Comparison of ENCODE assay signal across 16 mouse cellular contexts in the genomic region with DNA sequence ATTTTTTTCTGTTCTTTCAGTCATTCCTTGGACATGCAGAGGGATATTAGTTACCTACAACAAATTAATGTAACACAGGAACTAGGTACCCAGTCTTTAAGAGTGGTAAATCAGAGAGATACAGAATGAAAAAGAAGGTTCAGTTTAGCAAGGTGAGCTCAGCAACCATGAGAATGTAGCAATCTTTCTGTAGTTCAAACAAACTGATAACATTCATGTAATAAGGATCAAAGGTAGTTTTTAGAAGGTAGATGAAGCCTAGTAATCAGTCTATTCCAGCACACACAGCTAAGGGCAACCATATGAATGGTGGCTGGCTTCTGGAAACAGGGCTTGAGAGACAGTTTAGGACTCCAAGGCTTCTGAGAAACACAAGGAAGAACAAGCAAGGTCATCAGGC.
"Had no signal": no experiment of that assay in that cellular context is flagged by ENCODE, and none has a peak within 500 bp of the region (broad histone marks: within the 10 kb centered on the region; RNA-seq: fewer than 3 reads in every experiment).

No protein-coding gene starts in this region.

- H3K4me1 ChIP-seq: neural tube, embryonic 13.5 days; neural tube, embryonic 15.5 days; stomach, embryonic 15.5 days had no signal

- H3K27ac ChIP-seq: neural tube, embryonic 13.5 days; neural tube, embryonic 15.5 days; stomach, embryonic 15.5 days; stomach, postnatal 0 days had no signal

- H3K4me2 ChIP-seq: neural tube, embryonic 13.5 days; neural tube, embryonic 15.5 days; stomach, embryonic 15.5 days had no signal

- DNase-seq: retina, postnatal 1 day; right cerebral cortex, adult 18-20 months; right cerebral cortex, postnatal 14 days; right cerebral cortex, postnatal 25 days; right cerebral cortex, postnatal 4 days; spleen, adult 18-20 months; thymus, adult 18-20 months; thymus, adult 2 months; thymus, postnatal 14 days; thymus, postnatal 25 days; thymus, postnatal 36 days; thymus, postnatal 4 days had no signal

- H3K9me3 ChIP-seq: neural tube, embryonic 13.5 days; neural tube, embryonic 15.5 days; stomach, embryonic 15.5 days had no signal

- H3K9ac ChIP-seq: neural tube, embryonic 13.5 days; neural tube, embryonic 15.5 days; stomach, embryonic 15.5 days had no signal

- H3K4me3 ChIP-seq: neural tube, embryonic 13.5 days; neural tube, embryonic 15.5 days; stomach, embryonic 15.5 days had no signal

- H3K36me3 ChIP-seq: neural tube, embryonic 13.5 days; neural tube, embryonic 15.5 days; stomach, embryonic 15.5 days had no signal

- H3K27me3 ChIP-seq: neural tube, embryonic 13.5 days; neural tube, embryonic 15.5 days; stomach, embryonic 15.5 days had no signal
